Mouse (Mus musculus): ENCODE data around the gene Cdca7l.
"Not testable (repeated sequence)": the region's sequence is repeated elsewhere in the genome, so short reads cannot be mapped to it uniquely, and the experiment has no call there.

The Cdca7l gene

GRCm38 (mm10) chr12:117803989-117804388 lies at the start of gene Cdca7l:
Cdca7l (plus strand) TSS chr12:117804289.
- not testable (repeated sequence) for DNase-seq

- DNase-seq: no peak
These were observed 48.1 kb upstream of the Cdca7l start for GRCm38 (mm10) chr12:117756010-117756409.

GRCm38 (mm10) chr12:117760373-117760772 lies 43.7 kb upstream of the Cdca7l start:
- no peak for DNase-seq

- no peak for DNase-seq
These were observed 43.2 kb upstream of the Cdca7l start for GRCm38 (mm10) chr12:117760846-117761245.

GRCm38 (mm10) chr12:117761698-117762097 lies 42.4 kb upstream of the Cdca7l start:
- no peak for DNase-seq

- no peak for DNase-seq
These were observed 40.8 kb upstream of the Cdca7l start for GRCm38 (mm10) chr12:117763247-117763646.

- DNase-seq: peak; percentile 84 to 88
These were observed 39.2 kb upstream of the Cdca7l start for GRCm38 (mm10) chr12:117764839-117765238.

GRCm38 (mm10) chr12:117769113-117769512 lies 35.0 kb upstream of the Cdca7l start:
- peak; percentile 85 to 91 for DNase-seq

- DNase-seq: peak; percentile 20 to 22
These were observed 33.9 kb upstream of the Cdca7l start for GRCm38 (mm10) chr12:117770211-117770610.

- peak; percentile 29 to 42 for DNase-seq
These were observed 32.9 kb upstream of the Cdca7l start for GRCm38 (mm10) chr12:117771156-117771555.

GRCm38 (mm10) chr12:117772638-117773037 lies 31.5 kb upstream of the Cdca7l start:
- DNase-seq: peak; percentile 77 to 87

- no peak for DNase-seq
These were observed 27.2 kb upstream of the Cdca7l start for GRCm38 (mm10) chr12:117776841-117777240.

- no peak for DNase-seq
These were observed 22.7 kb upstream of the Cdca7l start for GRCm38 (mm10) chr12:117781360-117781759.

GRCm38 (mm10) chr12:117783426-117783825 lies 20.7 kb upstream of the Cdca7l start:
- no peak for DNase-seq

GRCm38 (mm10) chr12:117786621-117787020 lies 17.5 kb upstream of the Cdca7l start:
- no peak for DNase-seq

- no peak for DNase-seq
These were observed 15.5 kb upstream of the Cdca7l start for GRCm38 (mm10) chr12:117788513-117789011.

- no peak for DNase-seq
These were observed 15.1 kb upstream of the Cdca7l start for GRCm38 (mm10) chr12:117789017-117789416.

- peak in 1 of 2 experiments; percentile 21 for DNase-seq
These were observed 8.8 kb upstream of the Cdca7l start for GRCm38 (mm10) chr12:117795303-117795702.

- DNase-seq: no peak
These were observed 1.5 kb downstream of the Cdca7l start for GRCm38 (mm10) chr12:117805576-117805975.

GRCm38 (mm10) chr12:117806007-117806451 lies 1.9 kb downstream of the Cdca7l start:
- DNase-seq: peak in 1 of 2 experiments; percentile 31

- no peak for DNase-seq
These were observed 2.4 kb downstream of the Cdca7l start for GRCm38 (mm10) chr12:117806470-117806869.

- DNase-seq: no peak
These were observed 3.5 kb downstream of the Cdca7l start for GRCm38 (mm10) chr12:117807637-117808036.

GRCm38 (mm10) chr12:117808355-117809326 lies 4.6 kb downstream of the Cdca7l start:
- DNase-seq: no peak

Measured in cerebellum, postnatal 14 days (tissue).